Comparison of ENCODE assay signal across 9 mouse cellular contexts in genomic region chr7:98887811-98888261, GRCm38 (mm10). TPM values are rescaled to one million over a fixed set of nuclear protein-coding genes. Genes with fewer than 3 reads are reported as not detected.
DNase-seq lines count a peak whose midpoint lies in the region; ATAC-seq lines count a peak whose summit lies in the region.
"Had no signal": no experiment of that assay in that cellular context is flagged by ENCODE, and none has a peak within 500 bp of the region (broad histone marks: within the 10 kb centered on the region; RNA-seq: fewer than 3 reads in every experiment).

No protein-coding gene starts in this region.

- ATAC-seq in forebrain, embryonic 13.5 days = 0 out of 2 replicates have a peak, but pooled peaks have one; percentile 41
- ATAC-seq in frontal cortex, adult (ENCODE audit: low TSS enrichment) = no peak
- ATAC-seq: activated CD4-positive, CD25-positive, alpha-beta regulatory T cell, adult 4 months had no signal

- peaks cover 15% of the 10 kb centered on the region; the same call in 1 of the 2 replicates for H3K4me1 ChIP-seq in forebrain, embryonic 13.5 days

- intact Hi-C loops in left cerebral cortex, postnatal 14 days (cut with DNase I) = no loop called here

- 43% methylated on average over 22 of the region's 22 CpGs for WGBS in forebrain, embryonic 13.5 days

- no peak overlapping the region for H3K4me3 ChIP-seq in forebrain, embryonic 13.5 days

- no peak overlapping the region for H3K4me2 ChIP-seq in forebrain, embryonic 13.5 days

- H3K27ac ChIP-seq in forebrain, embryonic 13.5 days = no peak overlapping the region

- no peaks in the 10 kb centered on the region for H3K27me3 ChIP-seq in forebrain, embryonic 13.5 days

- no peak overlapping the region for H3K9ac ChIP-seq in forebrain, embryonic 13.5 days

- DNase-seq in spleen, postnatal 36 days (ENCODE audit: low spot score in 2 of 2) = peak; percentile 11 to 28
- DNase-seq in spleen, adult 12 weeks (ENCODE audit: low spot score) = no peak
- DNase-seq in kidney, postnatal 36 days = peak; percentile 83 to 84
- no peak for DNase-seq in thymus, postnatal 10 days (ENCODE audit: low spot score in 2 of 2)
- DNase-seq in left cerebral cortex, adult 11 months (ENCODE audit: low spot score) = no peak
- no peak for DNase-seq in left cerebral cortex, postnatal 14 days (ENCODE audit: low spot score in 2 of 2)

- H3K36me3 ChIP-seq in forebrain, embryonic 13.5 days (ENCODE audit: poor library complexity, severe bottlenecking) = no peaks in the 10 kb centered on the region

- no peaks in the 10 kb centered on the region for H3K9me3 ChIP-seq in forebrain, embryonic 13.5 days (replicated peaks)

RNA-seq across cellular contexts. Expression of gene Wnt11, which starts 52.9 kb away (rescaled TPM):
- polyA plus RNA-seq in forebrain, embryonic 13.5 days (2015; fragmentation: Nextera tagmentation; extraction: Ambion mirVana) = 0.19 and 0.23 TPM in 2 replicates
- under 1 TPM; 0.15 to 0.42 TPM for total RNA-seq in left cerebral cortex, postnatal 14 days (2021)
- polyA plus RNA-seq: activated CD4-positive, CD25-positive, alpha-beta regulatory T cell, adult 4 months had no signal

Comparison
In these comparisons a context has a peak if more than half of its experiments do, and no peak if none do; other contexts are left out.
1. DNase-seq: peak in spleen, postnatal 36 days (2 of 2) and kidney, postnatal 36 days (2 of 2); none in spleen, adult 12 weeks (single experiment), thymus, postnatal 10 days (0 of 2), left cerebral cortex, adult 11 months (single experiment) and left cerebral cortex, postnatal 14 days (0 of 2).